Mouse (Mus musculus) monocyte, adult 2 months (primary cell): ENCODE data around the gene Grin2d.

Experiments used
- DNase-seq, 2 experiments: peaks; one replicate each; pipeline ENCODE4 v3.0.0; 2022; ENCODE audit warnings: low spot score in 2 of 2, low read depth in 1 of 2

The Grin2d gene

DNA sequence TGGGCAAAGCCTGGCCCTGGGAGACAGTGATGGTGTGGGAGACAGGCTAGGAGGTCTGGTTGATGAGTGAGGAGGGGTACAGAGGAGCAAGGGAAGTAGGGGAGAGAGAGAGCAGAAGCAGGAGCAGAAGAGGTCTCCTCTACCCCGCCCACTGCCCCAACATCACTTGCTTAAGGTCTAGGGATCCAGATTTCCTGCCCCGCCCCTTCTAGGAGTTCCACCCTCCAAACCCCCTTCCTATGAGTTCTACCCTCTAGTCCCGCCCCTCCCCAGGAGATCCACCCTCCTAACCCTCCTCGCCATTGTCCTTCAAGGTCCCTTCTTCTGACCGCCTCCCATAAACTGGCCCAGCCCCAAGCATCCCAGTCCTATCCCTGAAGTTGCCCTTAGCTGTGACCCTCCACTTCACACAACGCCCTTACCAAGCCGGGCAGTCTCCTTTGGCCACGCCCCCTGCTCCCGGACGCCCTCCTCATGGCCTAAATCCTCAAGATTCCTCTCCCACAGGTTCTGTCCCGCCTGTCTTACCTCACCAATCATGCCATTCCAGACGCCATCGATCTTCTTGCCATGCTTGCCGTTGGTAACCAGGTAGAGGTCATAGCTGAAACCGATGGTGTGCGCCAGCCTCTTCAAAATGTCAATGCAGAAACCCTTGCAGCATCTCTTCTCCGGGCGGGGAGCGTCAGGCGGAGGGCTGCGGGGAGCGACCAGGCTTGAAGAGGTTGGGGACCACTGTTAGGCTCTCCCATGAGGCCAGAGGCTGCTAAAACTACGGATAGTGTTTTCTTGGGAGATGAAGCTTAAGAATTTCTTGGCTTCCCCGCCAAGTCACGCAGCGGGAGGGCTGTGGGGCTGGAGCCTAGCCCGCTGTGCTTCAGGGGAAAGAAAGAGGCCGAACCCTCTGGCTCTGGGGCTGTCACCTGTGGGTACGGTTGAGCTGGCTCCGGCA is 21.0 kb downstream of the Grin2d start:
- DNase-seq = no peak

DNA sequence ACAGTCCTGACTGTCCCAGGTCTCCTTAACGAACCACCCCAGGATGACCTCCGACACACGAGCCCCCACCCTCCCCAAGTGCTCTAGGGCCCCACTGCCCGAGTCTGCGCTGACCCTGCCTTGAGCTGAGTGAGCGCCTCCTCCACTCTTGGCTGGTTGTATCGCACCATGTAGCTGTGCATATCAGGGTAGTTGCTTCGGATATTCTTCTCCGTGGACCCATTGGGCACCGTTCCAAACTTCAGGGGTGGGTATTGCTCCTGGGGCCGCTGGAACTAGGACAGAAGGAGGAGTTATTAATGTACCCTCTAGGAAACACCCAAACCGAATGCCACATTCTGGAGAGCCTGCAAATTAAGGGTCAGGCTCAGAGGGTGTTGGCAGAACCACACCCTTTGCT is 25.1 kb downstream of the Grin2d start:
- no peak for DNase-seq

DNA sequence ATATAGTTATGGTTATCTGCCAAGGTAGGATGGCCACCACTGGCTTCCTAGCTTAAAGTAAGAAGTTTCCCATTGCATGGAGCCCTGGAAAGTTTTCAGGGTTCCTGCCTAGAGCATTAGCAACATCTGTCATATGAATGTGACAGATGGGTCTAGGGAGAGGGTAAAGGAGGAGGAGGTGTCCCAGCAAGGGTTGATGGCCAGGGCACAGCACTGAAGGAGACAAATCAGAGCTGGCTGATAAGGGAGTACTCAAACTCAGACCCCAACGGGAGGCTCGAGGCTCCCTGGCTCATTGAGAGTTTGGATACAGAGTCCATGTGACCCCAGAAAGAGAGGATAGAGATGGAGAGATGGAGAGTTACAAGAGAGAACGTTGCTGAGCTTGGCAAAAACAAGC is 27.5 kb downstream of the Grin2d start:
- DNase-seq = no peak

DNA sequence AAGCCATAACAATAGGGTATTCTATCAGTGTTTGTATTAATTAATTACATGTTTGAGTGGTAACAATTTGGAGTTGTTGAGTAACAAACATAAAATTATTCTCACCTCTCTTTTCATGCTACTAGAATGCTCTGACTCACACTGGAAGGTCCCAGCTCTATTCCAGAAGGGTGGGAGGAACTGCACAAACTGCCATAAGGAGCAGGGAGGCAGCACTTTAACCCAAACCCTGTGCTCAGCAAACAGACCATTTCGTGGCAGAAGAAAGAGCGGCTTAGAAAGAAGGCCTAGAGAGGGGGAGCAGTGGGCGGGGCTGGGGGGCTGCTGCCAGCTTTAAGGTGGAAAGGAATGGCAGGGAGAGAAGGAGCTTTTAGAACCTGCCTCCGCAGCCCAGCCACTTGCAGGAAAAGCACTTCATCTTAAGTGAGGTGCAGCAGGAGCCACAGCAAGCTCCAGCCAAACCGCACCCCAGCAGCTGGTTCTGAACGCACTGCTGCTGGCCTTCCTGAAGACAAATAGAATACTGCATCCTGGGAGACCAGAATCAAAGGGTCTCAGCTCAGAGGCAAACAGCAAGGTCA is 29.6 kb downstream of the Grin2d start:
- no peak for DNase-seq

DNA sequence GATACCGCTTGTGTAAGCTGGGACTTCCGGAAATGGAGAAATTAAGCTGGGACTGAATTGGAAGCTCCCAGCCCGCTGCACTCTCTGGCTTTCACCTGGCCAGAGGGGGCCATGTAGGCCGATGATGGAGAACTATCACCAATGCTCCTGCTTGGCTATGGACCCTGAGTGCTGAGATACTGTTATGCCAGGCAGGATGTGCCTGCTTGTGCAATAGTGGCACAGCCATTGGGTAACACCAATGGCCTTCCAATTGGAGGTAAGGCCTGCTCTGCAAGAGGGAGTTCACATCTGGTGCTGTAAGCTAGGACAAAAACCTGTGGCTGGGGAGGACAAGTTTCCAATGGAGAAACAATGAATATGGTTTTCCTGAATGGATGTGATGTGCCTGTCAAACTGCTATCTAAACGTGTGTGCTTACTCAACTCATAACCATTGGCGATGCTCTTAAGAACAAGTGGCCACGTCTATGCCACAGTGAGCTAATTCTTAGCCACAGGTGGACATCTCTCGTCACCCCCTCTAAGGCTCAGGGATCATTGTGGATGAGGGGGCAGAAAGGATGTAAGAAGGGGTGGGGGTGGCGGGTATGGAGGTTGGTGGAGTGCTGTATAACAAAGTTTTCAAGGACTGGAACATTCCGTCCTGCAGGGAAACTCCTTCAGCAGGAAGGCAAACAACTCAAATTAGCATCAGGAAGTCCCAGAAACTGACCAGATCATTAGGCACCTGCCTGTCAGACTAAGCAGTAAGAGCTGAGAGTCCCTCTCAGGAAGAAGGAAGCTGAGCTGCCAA is 35.0 kb downstream of the Grin2d start:
- no peak for DNase-seq

DNA sequence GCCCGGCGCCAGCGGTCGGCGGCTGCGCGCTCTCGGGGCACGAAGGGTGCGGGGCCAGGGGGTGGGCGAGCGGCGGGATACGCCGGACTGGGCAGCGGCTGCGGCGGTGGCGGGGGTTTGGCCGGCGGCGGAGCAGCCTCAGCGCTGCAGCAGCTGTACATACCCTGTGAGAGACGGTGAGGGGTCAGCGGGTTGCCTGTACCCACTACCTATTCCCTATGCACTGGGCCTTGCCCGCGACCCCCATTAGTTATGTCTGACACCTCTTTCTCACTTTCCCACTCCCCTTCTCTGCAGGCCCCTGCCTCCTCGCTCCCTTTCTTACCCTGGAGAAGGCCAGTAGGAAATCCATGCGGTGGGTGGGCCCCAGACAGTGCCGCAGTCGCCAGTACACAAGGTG is 44.3 kb downstream of the Grin2d start:
- DNase-seq = no peak

DNA sequence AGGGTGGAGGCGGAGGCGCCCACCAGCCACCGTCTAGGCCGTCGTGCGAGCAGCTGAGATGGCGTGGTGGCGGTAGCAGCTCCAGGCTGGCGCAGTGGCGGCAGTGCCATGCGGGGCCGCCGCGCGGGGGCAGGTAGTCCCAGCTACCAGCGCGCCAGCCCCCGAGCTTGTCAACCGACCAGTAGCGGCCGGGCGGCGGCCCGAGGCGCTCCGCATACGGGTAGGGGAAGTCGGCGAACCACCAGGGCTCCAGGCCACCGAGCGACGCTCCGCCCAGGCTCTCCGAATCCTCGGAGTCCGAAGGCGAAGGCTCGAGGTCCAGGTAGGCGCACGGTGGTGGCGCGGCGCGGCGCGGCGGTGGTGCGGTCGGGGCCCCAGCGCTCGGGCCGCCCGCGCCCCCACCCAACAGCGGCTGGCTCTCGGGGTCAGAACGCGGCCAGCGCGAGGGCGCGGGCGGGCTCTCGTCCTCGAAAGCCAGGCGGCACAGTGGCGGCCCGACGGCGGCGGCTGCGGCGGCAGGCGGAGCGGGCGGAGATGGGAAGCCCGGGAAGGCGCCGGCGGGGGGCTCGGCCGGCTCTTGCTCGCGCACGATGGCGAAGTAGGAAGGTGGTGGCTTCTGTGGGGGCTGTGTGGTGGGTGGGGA is 44.9 kb downstream of the Grin2d start:
- DNase-seq = no peak

DNA sequence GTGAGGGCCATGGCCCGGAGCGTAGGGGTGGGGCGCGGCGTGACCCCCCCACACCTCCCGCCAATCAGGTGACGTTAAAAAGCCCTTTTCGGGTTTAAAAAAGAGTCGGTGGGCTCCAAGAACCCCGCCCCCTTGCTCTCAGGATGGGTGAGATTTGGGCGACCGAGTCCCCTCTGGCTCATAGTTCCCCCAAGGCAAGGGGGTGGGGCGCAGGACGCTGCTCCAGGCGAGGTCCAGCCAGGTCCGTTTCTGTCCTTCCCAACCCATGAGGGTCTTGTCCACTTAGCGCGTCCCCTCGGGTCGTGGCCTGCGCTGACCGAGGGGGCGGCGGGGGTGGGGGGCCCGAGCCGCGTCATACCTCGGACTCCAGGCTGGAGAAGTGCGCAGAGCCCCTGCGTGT is 45.8 kb downstream of the Grin2d start:
- no peak for DNase-seq

DNA sequence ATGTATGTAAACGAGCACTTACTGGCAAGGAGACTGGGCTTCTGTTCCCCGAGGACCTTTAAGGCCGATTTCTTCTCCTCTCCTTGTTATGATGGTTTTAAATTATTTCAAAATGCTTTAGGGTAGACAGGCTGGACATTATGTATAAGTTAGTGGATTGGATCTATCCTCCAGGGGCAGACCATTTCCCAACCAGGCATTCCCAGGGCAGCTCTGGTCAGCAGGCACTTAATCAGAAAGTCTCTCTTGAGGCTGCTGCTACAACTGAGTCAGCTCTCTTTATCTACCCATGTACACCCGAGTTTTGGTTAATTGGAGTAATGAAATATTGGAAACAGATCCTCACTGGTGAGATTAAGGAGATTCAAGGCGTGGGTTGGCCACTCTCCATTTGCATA is 47.1 kb downstream of the Grin2d start:
- no peak for DNase-seq

DNA sequence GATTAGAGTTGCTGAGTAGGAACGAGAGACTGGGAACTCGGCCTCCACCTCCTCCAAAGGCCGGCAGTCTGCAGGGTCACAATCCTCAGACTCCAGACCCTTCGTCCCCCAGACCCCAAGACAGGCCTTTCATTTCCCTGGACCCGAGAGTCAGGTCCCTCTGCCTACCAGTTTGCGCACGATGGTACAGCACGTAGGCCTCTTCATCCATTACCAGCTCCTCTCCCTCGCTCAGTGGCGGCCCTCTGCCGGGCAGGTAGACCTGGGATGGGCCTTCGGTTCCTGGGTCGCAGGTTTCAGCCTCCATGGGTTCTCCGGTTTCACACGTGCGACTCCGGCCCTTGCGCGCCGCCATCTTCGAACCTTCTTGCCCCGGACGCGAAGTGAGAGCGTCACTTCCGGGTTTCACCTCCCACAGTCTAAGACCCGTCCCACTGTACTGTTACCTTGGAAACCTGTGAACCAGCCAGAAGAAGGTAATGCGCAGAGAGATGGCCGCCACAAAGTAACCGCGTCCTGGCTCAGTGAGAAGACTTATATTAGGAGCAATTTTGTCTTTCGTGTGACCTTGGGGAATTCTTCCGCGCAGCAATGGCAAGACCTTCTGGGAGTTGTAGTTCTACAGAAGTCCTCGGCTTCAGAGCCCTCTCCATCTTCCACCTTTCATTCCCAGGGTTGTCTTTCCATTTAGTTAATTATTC is 47.6 kb downstream of the Grin2d start, which contains the start of gene Grwd1:
Gene Grwd1, minus strand, starts transcription at position 518 of the 701 bp plus-strand sequence.
- DNase-seq = peak; percentile 50 to 74

DNA sequence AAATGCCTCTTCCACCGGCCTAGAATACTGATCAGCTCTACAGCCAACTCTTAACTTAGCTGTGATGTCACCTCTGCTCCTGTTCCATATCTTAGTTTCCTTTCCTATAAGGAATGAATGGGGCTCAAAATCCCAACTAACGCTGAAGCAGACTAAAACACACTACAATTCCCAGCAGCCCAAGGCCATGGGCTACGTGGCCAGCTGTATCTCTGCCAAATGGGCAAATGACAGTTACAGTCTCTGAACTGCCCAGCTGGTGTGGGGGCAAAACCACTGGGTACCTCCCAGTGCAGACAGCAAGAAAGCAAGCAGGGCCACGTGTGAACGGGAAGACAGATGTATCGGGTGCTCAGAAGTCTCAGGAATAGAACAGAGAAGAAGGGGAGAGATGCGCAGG is 51.5 kb downstream of the Grin2d start:
- DNase-seq = no peak

DNA sequence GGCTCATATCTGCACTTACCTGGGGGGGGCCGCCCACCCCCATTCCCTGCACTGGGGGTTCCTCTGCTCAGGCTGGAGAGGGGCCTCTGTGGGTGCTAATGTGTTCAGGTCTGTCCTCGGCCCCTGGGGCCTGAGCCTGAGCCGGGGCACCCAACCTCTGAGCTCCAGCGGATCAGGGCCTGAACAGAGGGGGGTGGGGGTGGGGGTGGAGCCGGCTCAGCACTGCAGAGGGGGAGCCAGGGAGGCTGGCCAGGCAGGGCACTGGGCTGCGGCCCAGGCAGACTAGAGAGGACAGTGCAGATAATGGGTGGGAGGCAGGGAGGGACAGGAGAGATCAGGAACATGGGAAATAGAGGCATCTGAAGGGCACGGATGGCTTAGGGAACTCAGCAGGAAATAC is 53.6 kb downstream of the Grin2d start, which contains the start of gene Kcnj14:
Gene Kcnj14, minus strand, starts transcription at position 185 of the 400 bp plus-strand sequence.
- DNase-seq = no peak

DNA sequence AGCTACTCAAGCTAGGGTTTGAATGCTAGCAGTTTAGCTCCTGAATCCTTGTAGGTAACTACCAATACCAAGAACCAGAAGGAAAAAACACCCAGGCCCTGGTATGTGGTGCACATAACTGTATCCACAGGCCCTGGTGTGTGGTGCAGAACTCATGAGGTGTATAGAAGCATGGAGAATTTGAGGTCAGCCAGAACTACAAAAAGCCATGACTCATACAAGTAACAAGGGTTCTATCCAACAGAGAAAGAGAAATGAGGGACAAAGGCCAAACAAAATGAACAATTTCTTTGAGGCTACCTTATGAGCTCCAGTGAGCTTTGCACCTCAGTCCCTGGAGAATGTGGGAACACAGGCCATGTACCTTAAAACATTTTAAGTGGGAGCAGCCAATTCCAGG is 57.3 kb downstream of the Grin2d start:
- DNase-seq = no peak

DNA sequence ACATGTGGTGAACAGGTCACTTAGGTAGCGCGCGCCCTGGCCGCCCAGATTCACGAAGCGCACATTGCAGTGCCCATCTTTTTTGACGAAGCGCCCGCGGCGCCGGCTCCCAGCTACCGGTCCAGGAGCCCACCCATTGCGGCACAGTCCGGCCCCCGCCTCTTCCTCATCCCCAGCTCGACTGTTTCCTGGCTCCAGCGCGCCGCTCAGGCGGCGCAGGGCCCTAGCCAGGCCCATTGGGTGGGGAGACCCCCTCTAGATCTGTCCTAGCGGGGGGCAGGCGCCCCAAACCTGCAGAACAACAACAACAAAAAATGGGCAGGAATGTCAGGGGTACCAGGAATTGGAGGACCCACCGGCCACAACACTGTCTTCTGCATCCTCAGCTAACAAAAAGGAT is 58.3 kb downstream of the Grin2d start:
- DNase-seq = no peak

DNA sequence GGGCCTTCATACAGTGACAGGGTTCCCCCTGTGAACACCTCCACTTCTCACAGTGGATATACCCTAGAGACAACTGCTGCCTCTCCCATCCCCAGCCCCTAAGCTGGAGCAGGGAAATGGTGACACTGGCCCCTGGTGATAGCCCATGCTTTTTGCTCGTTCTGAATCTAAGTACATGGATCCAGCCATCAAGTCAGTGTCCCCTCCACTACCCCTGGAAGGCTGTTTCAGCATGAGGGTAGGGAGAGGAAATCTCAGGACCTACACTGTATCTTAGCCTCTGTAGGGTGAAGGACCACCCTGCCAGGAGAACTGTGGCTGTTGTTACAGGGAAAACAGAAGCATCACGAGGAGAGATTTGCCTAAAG is 62.2 kb downstream of the Grin2d start:
- no peak for DNase-seq

DNA sequence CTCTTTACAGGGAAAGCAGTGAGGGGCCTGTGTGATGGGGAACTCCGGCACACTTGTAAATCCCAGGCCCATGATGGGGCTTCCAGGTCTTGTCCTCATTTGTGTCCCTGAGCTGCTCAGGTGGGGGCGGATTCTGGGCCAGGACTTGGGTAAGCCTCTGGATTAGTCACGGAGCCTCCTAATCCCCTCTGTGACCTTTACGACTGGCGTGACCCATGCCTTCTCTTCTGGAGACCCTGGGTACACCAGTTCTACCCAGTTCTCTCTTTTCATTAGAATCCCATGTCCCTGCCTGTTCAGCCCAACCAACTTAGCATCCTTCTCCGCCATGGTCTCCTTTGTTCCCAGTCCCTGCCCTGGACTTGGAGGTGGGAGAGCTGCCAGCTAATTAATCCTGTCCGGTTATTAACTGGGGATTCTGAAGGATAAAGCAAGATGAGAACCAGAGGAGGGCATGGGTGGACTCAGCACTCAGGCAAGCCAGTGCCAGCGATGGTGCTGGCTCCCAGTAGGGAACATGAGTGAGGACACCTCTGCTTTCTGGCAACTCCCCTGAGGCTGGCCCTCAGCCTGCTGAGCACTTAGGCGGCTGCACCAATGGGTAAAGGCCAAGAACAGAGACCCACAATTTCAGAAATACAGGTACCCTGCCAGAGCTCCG is 62.7 kb downstream of the Grin2d start:
- no peak for DNase-seq

DNA sequence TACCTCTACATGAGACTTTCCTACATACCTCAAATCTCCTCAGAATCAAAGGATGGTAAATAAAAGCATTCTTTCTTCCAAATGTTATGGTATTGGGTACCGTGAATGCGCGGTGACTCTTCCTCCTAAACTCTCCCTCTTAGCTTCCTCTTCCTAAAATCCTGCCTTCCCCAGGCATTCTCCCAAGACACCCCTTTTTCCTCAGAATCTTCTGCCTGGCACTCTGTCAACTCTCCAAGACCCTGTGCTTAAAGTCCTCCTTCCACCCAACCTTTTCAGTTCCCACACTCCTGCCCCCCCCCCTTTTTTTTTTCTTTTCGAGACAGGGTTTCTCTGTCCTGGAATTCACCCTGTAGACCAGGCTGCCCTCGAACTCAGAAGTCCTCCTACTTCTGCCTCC is 63.3 kb downstream of the Grin2d start:
- no peak for DNase-seq

DNA sequence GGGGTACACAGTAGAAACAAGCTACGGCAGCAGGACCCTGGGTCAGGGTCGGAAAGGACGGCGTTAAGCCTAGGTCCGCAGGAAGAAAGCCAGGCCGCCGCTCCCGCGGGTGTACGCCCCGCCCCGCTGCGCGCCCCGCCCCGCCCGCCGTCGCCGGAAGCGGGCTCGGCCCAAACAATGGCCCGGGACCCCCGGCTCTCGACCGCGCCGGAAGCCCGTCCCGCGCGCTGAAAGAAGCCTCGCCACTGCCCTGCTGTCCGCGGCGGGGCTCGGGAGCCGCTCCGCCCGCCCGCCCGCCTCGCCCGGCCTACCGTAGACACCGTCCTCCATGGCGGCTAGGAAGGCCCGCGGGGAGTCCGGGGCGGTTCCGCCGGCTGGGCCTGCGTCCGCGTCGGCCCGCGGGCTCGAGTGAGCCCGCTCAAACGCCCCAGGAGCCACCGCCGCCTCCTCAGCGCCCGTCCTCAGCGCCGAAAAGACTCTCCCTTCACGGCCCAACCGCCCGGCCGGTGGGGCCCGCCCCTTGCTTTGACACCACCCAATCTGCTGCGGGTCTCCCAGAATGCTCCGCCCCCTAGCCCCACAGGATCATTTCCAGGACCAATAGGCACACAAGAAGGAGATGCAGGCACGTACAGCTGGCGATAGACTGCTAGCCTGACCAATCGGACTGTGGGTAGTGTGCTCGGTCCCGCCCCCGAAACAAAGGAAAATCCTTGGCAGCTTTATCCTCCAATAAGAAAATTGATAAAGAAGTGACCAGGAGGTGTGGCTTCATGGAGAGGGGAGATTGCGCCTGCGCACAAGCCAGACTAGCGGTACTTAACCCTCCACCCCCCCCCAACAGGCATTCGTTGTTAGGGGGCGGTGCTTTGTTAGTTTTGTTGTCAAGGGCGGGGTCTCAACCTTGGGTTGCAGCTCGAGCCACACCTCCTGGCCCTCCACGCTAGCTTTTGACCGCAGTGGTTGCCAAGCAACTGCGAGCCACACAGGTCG is 64.1 kb downstream of the Grin2d start, which contains the start of gene Cyth2:
Gene Cyth2, minus strand, starts transcription at position 795 of the 993 bp plus-strand sequence.
- peak; percentile 98 to 99 for DNase-seq

DNA sequence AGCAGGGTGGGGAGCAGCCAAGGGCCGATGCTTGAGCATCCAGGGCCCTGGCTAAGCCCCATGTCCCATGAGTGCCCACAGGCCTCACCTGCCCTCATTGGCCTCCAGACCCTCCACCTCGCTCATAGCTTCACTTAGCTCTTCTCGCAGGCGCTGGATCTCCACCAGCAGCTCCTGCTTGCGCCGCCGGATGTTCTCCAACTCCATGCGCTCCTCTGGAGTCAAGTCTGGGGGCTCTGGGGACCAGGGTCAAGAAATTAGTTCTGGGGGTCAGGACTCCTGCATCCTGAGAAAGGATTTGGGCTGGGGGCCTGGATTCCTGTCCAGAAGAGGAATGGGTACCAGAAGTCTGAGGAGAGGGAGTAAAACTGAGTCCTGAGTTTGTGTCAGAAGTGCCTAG is 65.3 kb downstream of the Grin2d start:
- DNase-seq = no peak
